Comparison of ENCODE assay signal across 11 mouse cellular contexts in genomic region chr11:106819595-106819994, GRCm38 (mm10). TPM values are rescaled to one million over a fixed set of nuclear protein-coding genes. Genes with fewer than 3 reads are reported as not detected.
DNase-seq lines count a peak whose midpoint lies in the region; ATAC-seq and TF ChIP-seq lines count a peak whose summit lies in the region.
"Had no signal": no experiment of that assay in that cellular context is flagged by ENCODE, and none has a peak within 500 bp of the region (broad histone marks: within the 10 kb centered on the region; RNA-seq: fewer than 3 reads in every experiment).

No protein-coding gene starts in this region.

- peaks cover 37% of the 10 kb centered on the region for H3K36me3 ChIP-seq in hindbrain, postnatal 0 days (ENCODE audit: insufficient read depth, low read length)
- peaks cover 98% of the 10 kb centered on the region for H3K36me3 ChIP-seq in hindbrain, embryonic 10.5 days
- H3K36me3 ChIP-seq in MEL (ENCODE audit: control insufficient read depth in 1 of 2, insufficient read depth in 2 of 2, low read length in 2 of 2) (peaks cover 5 to 11% of the 10 kb centered on the region in 2 experiments; a peak in 3 of 4 replicates), macrophage (ENCODE audit: inconsistent target) (peaks cover 16% of the 10 kb centered on the region; the same call in 1 of the 2 replicates)

- no peak for TF ChIP-seq CTCF in hindbrain, postnatal 0 days (IDR thresholded peaks at IDR 0.05; ENCODE audit: low read depth)
- TF ChIP-seq CTCF in MEL (IDR thresholded peaks at IDR 0.05 in 2 of 3, conservative IDR thresholded peaks at IDR 0.05 in 1 of 3; ENCODE audit: control insufficient read depth in 1 of 3, insufficient read depth in 1 of 3, low read depth in 2 of 3, low read length in 3 of 3, poor library complexity in 1 of 3, severe bottlenecking in 1 of 3) = no peak

- no peak for DNase-seq in hindbrain, postnatal 0 days (ENCODE audit: low spot score)
- DNase-seq in hindbrain, embryonic 10.5 days (ENCODE audit: low spot score) = no peak
- peak; percentile 26 for DNase-seq in MEL (ENCODE audit: low read depth, low spot score)
- DNase-seq in brain, adult 2 months (ENCODE audit: low read depth, low spot score) = peak; percentile 68
- no peak for DNase-seq in adipocyte (ENCODE audit: low spot score)
- no peak for DNase-seq in retina, embryonic 14.5 days (ENCODE audit: low spot score)
- DNase-seq: adrenal gland, postnatal 36 days; kidney, adult 18-20 months; thymus, postnatal 4 days had no signal

- H3K4me2 ChIP-seq in hindbrain, postnatal 0 days (ENCODE audit: low read depth, low read length) = no peak overlapping the region
- H3K4me2 ChIP-seq: liver, embryonic 15.5 days had no signal

- no peaks in the 10 kb centered on the region for H3K27me3 ChIP-seq in hindbrain, postnatal 0 days (ENCODE audit: insufficient read depth, low read length)
- no peaks in the 10 kb centered on the region for H3K27me3 ChIP-seq in hindbrain, embryonic 10.5 days (ENCODE audit: insufficient read depth, poor library complexity, severe bottlenecking)
- H3K27me3 ChIP-seq in MEL (ENCODE audit: control insufficient read depth in 1 of 2, insufficient read depth in 2 of 2, low read length in 2 of 2) = no peaks in the 10 kb centered on the region
- H3K27me3 ChIP-seq: liver, embryonic 15.5 days had no signal

- 0 out of 2 replicates have a peak, but pooled peaks cover 4% of the 10 kb centered on the region for H3K4me1 ChIP-seq in hindbrain, postnatal 0 days (ENCODE audit: insufficient read depth, low read length)
- no peaks in the 10 kb centered on the region for H3K4me1 ChIP-seq in hindbrain, embryonic 10.5 days (replicated peaks)
- peaks cover 0 to 2% of the 10 kb centered on the region in 2 experiments; a peak in 1 of 4 replicates for H3K4me1 ChIP-seq in MEL (ENCODE audit: control insufficient read depth in 1 of 2, insufficient read depth in 2 of 2, low read length in 2 of 2)

- no peak overlapping the region for H3K9ac ChIP-seq in hindbrain, postnatal 0 days (replicated peaks; ENCODE audit: low read length)
- no peak overlapping the region for H3K9ac ChIP-seq in MEL (ENCODE audit: control insufficient read depth, low read depth, low read length, poor library complexity, severe bottlenecking)
- H3K9ac ChIP-seq: liver, embryonic 15.5 days had no signal

- no peak for TF ChIP-seq POLR2A in MEL (IDR thresholded peaks at IDR 0.05; ENCODE audit: control insufficient read depth in 1 of 2, insufficient read depth in 1 of 2, low read depth in 1 of 2, low read length in 2 of 2, poor library complexity in 1 of 2)

- no peaks in the 10 kb centered on the region for H3K79me2 ChIP-seq in MEL (ENCODE audit: control insufficient read depth, insufficient read depth, low read length, poor library complexity)
- no peaks in the 10 kb centered on the region for H3K79me2 ChIP-seq in macrophage (ENCODE audit: inconsistent target)

- TF ChIP-seq RAD21 in MEL (IDR thresholded peaks at IDR 0.05; ENCODE audit: low read depth, low read length) = no peak

- no peaks in the 10 kb centered on the region for H3K9me3 ChIP-seq in hindbrain, postnatal 0 days (ENCODE audit: low read length)
- no peaks in the 10 kb centered on the region for H3K9me3 ChIP-seq in hindbrain, embryonic 10.5 days
- no peaks in the 10 kb centered on the region for H3K9me3 ChIP-seq in MEL (replicated peaks; ENCODE audit: insufficient read depth, low read length)
- H3K9me3 ChIP-seq: liver, embryonic 15.5 days had no signal

- TF ChIP-seq EP300 in MEL (IDR thresholded peaks at IDR 0.05; ENCODE audit: low read depth in 1 of 2, low read length in 2 of 2) = no peak

- no peak overlapping the region for H3K4me3 ChIP-seq in hindbrain, postnatal 0 days (ENCODE audit: low read length)
- no peak overlapping the region for H3K4me3 ChIP-seq in hindbrain, embryonic 10.5 days
- no peak overlapping the region for H3K4me3 ChIP-seq in MEL (ENCODE audit: control insufficient read depth in 1 of 2, insufficient read depth in 1 of 2, low read depth in 2 of 2, low read length in 2 of 2)
- no peak overlapping the region for H3K4me3 ChIP-seq in macrophage (ENCODE audit: inconsistent target)
- H3K4me3 ChIP-seq: liver, embryonic 15.5 days had no signal

- peak overlapping the region; percentile 67; the same call in 1 of the 2 replicates for H3K27ac ChIP-seq in hindbrain, postnatal 0 days
- H3K27ac ChIP-seq in hindbrain, embryonic 10.5 days = no peak overlapping the region
- no peak overlapping the region for H3K27ac ChIP-seq in MEL (ENCODE audit: control insufficient read depth, low read depth, low read length)
- H3K27ac ChIP-seq in macrophage = peak overlapping the region; percentile 93
- H3K27ac ChIP-seq: liver, embryonic 15.5 days had no signal

- WGBS in hindbrain, postnatal 0 days = 77% methylated on average over 9 of the region's 9 CpGs
- WGBS in hindbrain, embryonic 10.5 days = 93% methylated on average over 9 of the region's 9 CpGs
- WGBS in macrophage (ENCODE audit: missing documents) = 30% methylated on average over 9 of the region's 9 CpGs

- ATAC-seq in hindbrain, postnatal 0 days = no peak

TF ChIP-seq in MEL, 35 proteins besides CTCF, POLR2A, EP300 and RAD21:
- TF ChIP-seq ZMIZ1 (IDR thresholded peaks at IDR 0.05; ENCODE audit: low read depth, low read length) (no peak), TCF12 (IDR thresholded peaks at IDR 0.05; ENCODE audit: low read depth, low read length) (no peak), SIN3A (IDR thresholded peaks at IDR 0.05; ENCODE audit: low read length) (no peak), TAL1 (IDR thresholded peaks at IDR 0.05; ENCODE audit: low read length) (no peak), MAFK (IDR thresholded peaks at IDR 0.05; ENCODE audit: borderline replicate concordance, low read depth, low read length) (no peak), NRF1 (IDR thresholded peaks at IDR 0.05; ENCODE audit: insufficient read depth, low read depth, low read length, poor library complexity, severe bottlenecking) (no peak), KAT2A (conservative IDR thresholded peaks at IDR 0.05; ENCODE audit: low read depth, low read length) (no peak), MEF2A (IDR thresholded peaks at IDR 0.05; ENCODE audit: extremely low read depth, insufficient replicate concordance, low read depth, low read length, poor library complexity, severe bottlenecking) (no peak), POLR2AphosphoS2 (IDR thresholded peaks at IDR 0.05; ENCODE audit: low read length) (no peak), SMC3 (IDR thresholded peaks at IDR 0.05; ENCODE audit: low read depth, low read length) (no peak), MAZ (IDR thresholded peaks at IDR 0.05; ENCODE audit: low read depth, low read length) (no peak), MYB (IDR thresholded peaks at IDR 0.05; ENCODE audit: low read depth, low read length) (no peak), BHLHE40 (IDR thresholded peaks at IDR 0.05; ENCODE audit: borderline replicate concordance, low read depth, low read length) (no peak), GABPA (IDR thresholded peaks at IDR 0.05; ENCODE audit: low read depth, low read length) (no peak), ELF1 (IDR thresholded peaks at IDR 0.05; ENCODE audit: low read depth, low read length) (no peak)

RNA-seq across cellular contexts. Expression of gene Cep95, which starts 30.5 kb away (rescaled TPM):
- total RNA-seq in hindbrain, postnatal 0 days (2014; rRNA removed) = 2.6 and 9.0 TPM in 2 replicates
- polyA plus RNA-seq in hindbrain, postnatal 0 days (2015; fragmentation: Nextera tagmentation; extraction: Ambion mirVana) = 7.2 and 8.7 TPM in 2 replicates
- 14.8 and 20.2 TPM in 2 replicates for polyA plus RNA-seq in hindbrain, embryonic 10.5 days (2016; fragmentation: Nextera tagmentation; extraction: Ambion mirVana)
- 11.2 and 11.6 TPM in 2 replicates for total RNA-seq in MEL (2012; rRNA removed)
- 10 to 100 TPM in 1 of 2 experiments, not detected in 1; 12.9 TPM for polyA plus RNA-seq in MEL (2012; ENCODE audit: insufficient read depth in 1 of 2, insufficient read length in 2 of 2, low read depth in 1 of 2, low replicate concordance in 2 of 2, missing spikeins in 1 of 2)
- 100 to 1,000 TPM in 5 of 26 experiments, 10 to 100 TPM in 21; 11.3 to 128 (median 74.8) TPM for total RNA-seq in macrophage (2018; cell fraction: chromatin; rRNA removed)
- 10 to 100 TPM in 3 of 26 experiments, 1 to 10 TPM in 23; 1.9 to 11.0 (median 8.5) TPM for total RNA-seq in macrophage (2018; cell fraction: cytosol; rRNA removed)
- total RNA-seq in macrophage (2018; cell fraction: nucleus; rRNA removed) = 10 to 100 TPM; 10.9 to 88.9 (median 37.9) TPM
- 6.7 to 17.1 TPM (median 14.3 TPM) in 3 replicates for polyA plus RNA-seq in macrophage (2018)

RNA-seq across cellular contexts. Expression of gene Ddx5, which starts 30.6 kb away (rescaled TPM):
- 288 and 416 TPM in 2 replicates for total RNA-seq in hindbrain, postnatal 0 days (2014; rRNA removed)
- 272 and 274 TPM in 2 replicates for polyA plus RNA-seq in hindbrain, postnatal 0 days (2015; fragmentation: Nextera tagmentation; extraction: Ambion mirVana)
- polyA plus RNA-seq in hindbrain, embryonic 10.5 days (2016; fragmentation: Nextera tagmentation; extraction: Ambion mirVana) = 285 and 301 TPM in 2 replicates
- total RNA-seq in MEL (2012; rRNA removed) = 338 and 358 TPM in 2 replicates
- polyA plus RNA-seq in MEL (2012; ENCODE audit: insufficient read depth in 1 of 2, insufficient read length in 2 of 2, low read depth in 1 of 2, low replicate concordance in 2 of 2, missing spikeins in 1 of 2) (1,000 to 10,000 TPM in 1 of 2 experiments, 100 to 1,000 TPM in 1; 748 to 3,269 TPM), macrophage (2018) (399 to 726 TPM (median 627 TPM) in 3 replicates)
- 1,000 to 10,000 TPM; 1,977 to 3,563 (median 2,658) TPM for total RNA-seq in macrophage (2018; cell fraction: chromatin; rRNA removed)
- total RNA-seq in macrophage (2018; cell fraction: cytosol; rRNA removed) = 100 to 1,000 TPM; 341 to 915 (median 562) TPM
- 1,000 to 10,000 TPM; 1,291 to 2,429 (median 1,755) TPM for total RNA-seq in macrophage (2018; cell fraction: nucleus; rRNA removed)

RNA-seq across cellular contexts. Expression of gene Polg2, which starts 40.3 kb away (rescaled TPM):
- total RNA-seq in hindbrain, postnatal 0 days (2014; rRNA removed) = 8.3 and 12.9 TPM in 2 replicates
- polyA plus RNA-seq in hindbrain, postnatal 0 days (2015; fragmentation: Nextera tagmentation; extraction: Ambion mirVana) = 9.5 and 11.4 TPM in 2 replicates
- 8.1 and 10.1 TPM in 2 replicates for polyA plus RNA-seq in hindbrain, embryonic 10.5 days (2016; fragmentation: Nextera tagmentation; extraction: Ambion mirVana)
- total RNA-seq in MEL (2012; rRNA removed) = 9.2 and 10.7 TPM in 2 replicates
- 1 to 10 TPM in 1 of 2 experiments, not detected in 1; 6.3 TPM for polyA plus RNA-seq in MEL (2012; ENCODE audit: insufficient read depth in 1 of 2, insufficient read length in 2 of 2, low read depth in 1 of 2, low replicate concordance in 2 of 2, missing spikeins in 1 of 2)
- total RNA-seq in macrophage (2018; cell fraction: chromatin; rRNA removed) = 10 to 100 TPM in 16 of 26 experiments, 1 to 10 TPM in 10; 1.9 to 90.8 (median 16.4) TPM
- total RNA-seq in macrophage (2018; cell fraction: cytosol; rRNA removed) = 1 to 10 TPM in 20 of 26 experiments, under 1 TPM in 6; 0.62 to 3.6 (median 1.8) TPM
- total RNA-seq in macrophage (2018; cell fraction: nucleus; rRNA removed) = 10 to 100 TPM in 12 of 26 experiments, 1 to 10 TPM in 14; 1.7 to 24.1 (median 9.8) TPM
- polyA plus RNA-seq in macrophage (2018) = 1.2 to 4.5 TPM (median 1.9 TPM) in 3 replicates

Comparison
In these comparisons a context has a peak if more than half of its experiments do, and no peak if none do; other contexts are left out.
1. H3K27ac ChIP-seq: peak in hindbrain, postnatal 0 days (single experiment) and macrophage (single experiment); none in hindbrain, embryonic 10.5 days (single experiment) and MEL (single experiment).
2. DNase-seq: peak in MEL (single experiment) and brain, adult 2 months (single experiment); none in hindbrain, postnatal 0 days (single experiment), hindbrain, embryonic 10.5 days (single experiment), adipocyte (single experiment) and retina, embryonic 14.5 days (single experiment).